Mouse (Mus musculus) liver, adult 2 months (tissue): ENCODE data around the gene Pgk1.

Experiments
- CTCF ChIP-seq: fragments of 200-500 bp; IDR thresholded peaks from 2 replicates; pipeline ENCODE4 v1.5.1; 2011; ENCODE audit warnings: low read depth, low read length, control low read depth
- POLR2A ChIP-seq: fragments of 200-500 bp; IDR thresholded peaks from 2 replicates; pipeline ENCODE4 v1.6.1; 2011; ENCODE audit warnings: low read length, control low read depth; ENCODE audit not compliant: insufficient read depth; ENCODE audit errors: extremely low read depth

- no peak for TF ChIP-seq CTCF
- TF ChIP-seq POLR2A, result no peak
Observed at GRCm38 (mm10) chrX:106189356-106189755, 2.5 kb downstream of the Pgk1 start.
